Comparison of ENCODE assay signal across 20 mouse cellular contexts in genomic region chr10:8446972-8447371, GRCm38 (mm10).
DNase-seq lines count a peak whose midpoint lies in the region; TF ChIP-seq lines count a peak whose summit lies in the region.
"Had no signal": no experiment of that assay in that cellular context is flagged by ENCODE, and none has a peak within 500 bp of the region (broad histone marks: within the 10 kb centered on the region; RNA-seq: fewer than 3 reads in every experiment).

No protein-coding gene starts in this region.

- peak; percentile 57 for DNase-seq in heart, adult 11 months
- no peak for DNase-seq in heart, postnatal 14 days
- peak; percentile 45 for DNase-seq in Muller cell, postnatal 12 days (ENCODE audit: inconsistent ontology term)
- peak; percentile 22 for DNase-seq in brain, adult 2 months (ENCODE audit: low read depth, low spot score)
- no peak for DNase-seq in thymus, postnatal 4 days
- no peak for DNase-seq in thymus, postnatal 36 days
- DNase-seq: adrenal gland, adult 8-10 months; adrenal gland, postnatal 14 days; adrenal gland, postnatal 36 days; cerebellum, adult 11-12 months; cerebellum, adult 2 months; cerebellum, adult 9-10 months; cerebellum, postnatal 10 days; cerebellum, postnatal 25 days; forebrain, postnatal 0 days had no signal

- 13% methylated on average over 4 of the region's 4 CpGs for WGBS in olfactory bulb, adult 2 months

- TF ChIP-seq POLR2A in olfactory bulb, adult 2 months (IDR thresholded peaks at IDR 0.05; ENCODE audit: insufficient read depth, low read depth, low read length) = no peak

- H3K4me3 ChIP-seq in olfactory bulb, adult 2 months (ENCODE audit: insufficient read depth, low read depth, low read length) = no peak overlapping the region
- H3K4me3 ChIP-seq: embryonic facial prominence, embryonic 10.5 days; embryonic facial prominence, embryonic 12.5 days; forebrain, embryonic 13.5 days; forebrain, embryonic 15.5 days had no signal

- H3K4me1 ChIP-seq in olfactory bulb, adult 2 months (ENCODE audit: control insufficient read depth, insufficient read depth, low read length) = no peaks in the 10 kb centered on the region; the same call in 1 of the 2 replicates
- H3K4me1 ChIP-seq: embryonic facial prominence, embryonic 10.5 days; forebrain, embryonic 13.5 days had no signal

- no peak for TF ChIP-seq CTCF in olfactory bulb, adult 2 months (IDR thresholded peaks at IDR 0.05; ENCODE audit: insufficient read depth, low read depth, low read length)

- peak overlapping the region; percentile 58; the same call in 1 of the 2 replicates for H3K27ac ChIP-seq in olfactory bulb, adult 2 months (ENCODE audit: insufficient read depth, low read depth, low read length)
- H3K27ac ChIP-seq: embryonic facial prominence, embryonic 10.5 days; embryonic facial prominence, embryonic 12.5 days; forebrain, embryonic 13.5 days; forebrain, embryonic 15.5 days had no signal

- intact Hi-C loops in heart, postnatal 14 days (cut with DNase I) = no loop called here

Comparison
In these comparisons a context has a peak if more than half of its experiments do, and no peak if none do; other contexts are left out.
1. DNase-seq: peak in heart, adult 11 months (single experiment), Muller cell, postnatal 12 days (single experiment) and brain, adult 2 months (single experiment); none in heart, postnatal 14 days (0 of 2), thymus, postnatal 4 days (single experiment) and thymus, postnatal 36 days (0 of 2).